Mouse (Mus musculus): Measurements from ENCODE around the gene Stum.

DNA sequence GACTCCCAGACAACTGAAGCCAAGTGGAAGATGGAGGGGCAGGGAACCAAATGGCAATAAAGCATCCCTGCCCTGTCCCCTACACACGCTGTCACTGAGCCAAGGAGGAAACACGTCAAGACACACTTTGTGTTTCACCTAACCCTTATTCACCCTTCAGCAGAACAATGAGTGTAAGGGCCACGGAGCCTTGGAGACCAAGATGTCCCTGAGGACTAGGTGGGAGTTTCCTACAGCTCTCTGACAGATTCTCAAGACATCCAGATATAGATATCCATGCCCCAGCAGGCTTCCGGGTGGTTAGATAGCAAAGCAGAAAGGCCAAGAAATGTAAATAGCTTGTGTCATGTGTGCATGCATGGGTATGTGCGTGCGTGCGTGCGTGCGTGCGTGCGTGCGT is 89.4 kb downstream of the Stum start:
- no peak for TF ChIP-seq FLI1 (IDR thresholded peaks at IDR 0.05; ENCODE audit: low read length)
- TF ChIP-seq GATA1 (IDR thresholded peaks at IDR 0.05; ENCODE audit: borderline replicate concordance, low read length): no peak
